Mouse (Mus musculus) bone marrow, adult 2 months (tissue): ENCODE results near the gene Rps6kb2.

Source experiments
- CTCF ChIP-seq: fragments of 200-500 bp; IDR thresholded peaks from 2 replicates; pipeline ENCODE4 v1.5.1; 2011; ENCODE audit warnings: low read length, control low read depth; ENCODE audit not compliant: control insufficient read depth, insufficient read depth
- POLR2A ChIP-seq: fragments of 200-500 bp; IDR thresholded peaks from 2 replicates; pipeline ENCODE4 v1.6.1; 2011; ENCODE audit warnings: low read depth, mild to moderate bottlenecking, control low read depth, low read length, borderline replicate concordance; ENCODE audit not compliant: control insufficient read depth

- TF ChIP-seq CTCF: peak; percentile 90
- peak; percentile 92 for TF ChIP-seq POLR2A
Observed at GRCm38 (mm10) chr19:4169378-4169784, 6.2 kb upstream of the Rps6kb2 start.
